Mouse (Mus musculus): ENCODE measurements around the gene Sept9. TPM values are rescaled to one million over a fixed set of nuclear protein-coding genes. Genes with fewer than 3 reads are reported as not detected.
A peak's percentile ranks its signal among the peaks of the same experiment; 100 is the strongest.
"Not testable (repeated sequence)": the region's sequence is repeated elsewhere in the genome, so short reads cannot be mapped to it uniquely, and the experiment has no call there.

Gene Sept9
- polyA plus RNA-seq, 1 experiment from 2014 or later = 179 TPM

GRCm38 (mm10) chr11:117321311-117321971 lies 122.0 kb downstream of the Sept9 start:
- H3K4me3 ChIP-seq = no peak overlapping the region
- H3K4me2 ChIP-seq (replicated peaks) = no peak overlapping the region
- no peak overlapping the region for H3K9ac ChIP-seq
- ATAC-seq (ENCODE audit: low FRiP score, low read depth) = no peak
- H3K4me1 ChIP-seq = peaks cover 100% of the 10 kb centered on the region
- no peak overlapping the region for H3K27ac ChIP-seq
- 45% methylated on average over 9 of the region's 9 CpGs for WGBS
- no peaks in the 10 kb centered on the region for H3K27me3 ChIP-seq
- no peaks in the 10 kb centered on the region for H3K9me3 ChIP-seq
- no peaks in the 10 kb centered on the region for H3K36me3 ChIP-seq

GRCm38 (mm10) chr11:117322311-117322710 lies 122.8 kb downstream of the Sept9 start:
- H3K27ac ChIP-seq = 0 out of 2 replicates have a peak overlapping the region, but pooled peaks have one; percentile 22

GRCm38 (mm10) chr11:117322730-117323579 lies 123.5 kb downstream of the Sept9 start:
- Histone ChIP-seq H3K4me2 (replicated peaks) (no peak overlapping the region), H3K9me3 (no peaks in the 10 kb centered on the region), H3K27me3 (no peaks in the 10 kb centered on the region), H3K4me3 (no peak overlapping the region), H3K9ac (peak overlapping the region; percentile 25; the same call in 1 of the 2 replicates), H3K36me3 (no peaks in the 10 kb centered on the region), H3K4me1 (peaks cover 97% of the 10 kb centered on the region), H3K27ac (no peak overlapping the region; the same call in 1 of the 2 replicates)
- ATAC-seq (ENCODE audit: low FRiP score, low read depth) = no peak
- WGBS = 79% methylated on average over 15 of the region's 15 CpGs

More at GRCm38 (mm10) chr11:117322311-117322710, 122.8 kb downstream of the Sept9 start:
- WGBS = 81% methylated on average over 3 of the region's 3 CpGs
- Histone ChIP-seq H3K4me3 (no peak overlapping the region), H3K4me1 (peaks cover 100% of the 10 kb centered on the region), H3K9ac (no peak overlapping the region), H3K27me3 (no peaks in the 10 kb centered on the region), H3K9me3 (no peaks in the 10 kb centered on the region), H3K4me2 (replicated peaks) (no peak overlapping the region), H3K36me3 (no peaks in the 10 kb centered on the region)
- no peak for ATAC-seq (ENCODE audit: low FRiP score, low read depth)

- ATAC-seq (ENCODE audit: low FRiP score, low read depth) = no peak
- Histone ChIP-seq H3K9me3 (no peaks in the 10 kb centered on the region), H3K27me3 (no peaks in the 10 kb centered on the region), H3K9ac (no peak overlapping the region), H3K4me3 (no peak overlapping the region), H3K27ac (peak overlapping the region; percentile 39; the same call in 1 of the 2 replicates), H3K4me2 (replicated peaks) (no peak overlapping the region), H3K36me3 (no peaks in the 10 kb centered on the region), H3K4me1 (peaks cover 86% of the 10 kb centered on the region)
- WGBS = 52% methylated on average over 12 of the region's 12 CpGs
Measured at GRCm38 (mm10) chr11:117323976-117324574, 124.6 kb downstream of the Sept9 start.

DNA sequence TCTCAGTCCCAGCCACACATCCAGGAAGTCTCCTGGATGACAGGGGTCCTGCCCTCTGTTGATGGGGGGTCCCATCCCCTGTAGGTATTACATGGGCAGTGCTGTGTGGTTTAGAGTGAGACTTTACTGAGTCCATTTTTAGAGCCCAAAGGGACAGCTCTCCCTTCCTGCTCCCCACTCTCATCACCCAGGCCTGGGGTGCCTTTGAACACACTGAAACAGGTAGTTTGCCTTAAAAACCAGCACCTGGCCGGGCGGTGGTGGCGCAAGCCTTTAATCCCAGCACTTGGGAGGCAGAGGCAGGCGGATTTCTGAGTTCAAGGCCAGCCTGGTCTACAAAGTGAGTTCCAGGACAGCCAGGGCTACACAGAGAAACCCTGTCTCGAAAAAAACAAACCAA lies 125.3 kb downstream of the Sept9 start:
- not testable (repeated sequence) for H3K27me3 ChIP-seq; H3K4me2 ChIP-seq (replicated peaks); ATAC-seq (ENCODE audit: low FRiP score, low read depth); H3K36me3 ChIP-seq; H3K4me3 ChIP-seq; H3K9ac ChIP-seq; H3K9me3 ChIP-seq
- H3K27ac ChIP-seq = peak overlapping the region; percentile 4; the same call in 1 of the 2 replicates
- 87% methylated on average over 5 of the region's 5 CpGs for WGBS
- peaks cover 80% of the 10 kb centered on the region for H3K4me1 ChIP-seq

DNA sequence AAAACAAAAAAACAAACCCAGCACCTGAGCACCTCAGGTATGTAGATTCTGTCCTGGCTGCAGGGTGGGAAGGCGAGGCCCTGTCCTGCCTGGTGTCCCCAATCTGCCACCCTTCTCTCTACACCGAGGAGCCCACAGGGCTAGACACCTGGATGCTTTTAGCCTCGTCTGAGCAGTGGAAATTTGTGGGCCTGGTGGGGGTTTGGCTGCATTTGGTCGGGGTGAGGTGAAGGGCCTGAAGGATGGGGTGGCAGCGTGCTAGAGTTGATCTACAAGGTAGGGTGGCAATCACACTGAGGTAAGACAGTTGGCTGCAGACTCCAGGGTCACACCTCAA lies 125.6 kb downstream of the Sept9 start:
- Histone ChIP-seq H3K4me3 (no peak overlapping the region), H3K9ac (peak overlapping the region; percentile 13; the same call in 1 of the 2 replicates), H3K36me3 (no peaks in the 10 kb centered on the region), H3K4me2 (replicated peaks) (no peak overlapping the region), H3K27me3 (no peaks in the 10 kb centered on the region), H3K9me3 (no peaks in the 10 kb centered on the region), H3K4me1 (peaks cover 80% of the 10 kb centered on the region), H3K27ac (no peak overlapping the region; the same call in 1 of the 2 replicates)
- no peak for ATAC-seq (ENCODE audit: low FRiP score, low read depth)
- WGBS = 53% methylated on average over 5 of the region's 5 CpGs

DNA sequence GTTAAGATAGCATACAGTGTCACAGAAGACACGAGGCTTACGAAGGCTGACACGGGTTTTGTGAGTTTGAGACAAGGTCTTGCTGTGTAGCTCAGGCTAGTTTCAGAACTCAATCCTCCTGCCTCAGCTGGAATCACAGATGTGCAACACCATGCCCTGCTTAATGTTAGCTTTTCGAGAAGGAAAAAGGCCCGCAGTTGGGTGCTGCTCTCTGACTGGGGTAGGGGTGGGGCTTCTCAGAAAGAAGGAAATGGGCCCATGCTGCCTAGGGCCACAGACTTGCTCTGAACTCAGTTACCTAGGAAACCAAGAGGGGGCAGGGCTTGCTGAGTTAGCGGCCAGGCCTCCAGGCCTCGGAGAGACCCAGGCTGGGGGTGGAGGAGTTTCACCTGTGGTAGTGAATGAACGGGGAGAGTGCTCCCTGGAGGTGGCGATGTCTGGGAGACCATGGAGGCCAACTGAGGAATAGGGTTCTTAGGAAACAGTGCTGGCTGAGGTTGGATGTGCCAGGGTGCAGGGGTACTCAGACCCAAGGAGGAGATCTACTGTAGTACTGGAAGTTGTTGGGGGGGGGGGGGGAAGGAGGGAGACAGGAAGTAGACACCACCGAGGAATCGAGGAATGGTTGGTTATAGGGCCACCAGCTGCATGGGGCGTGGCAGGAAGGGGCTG lies 126.1 kb downstream of the Sept9 start:
- 29% methylated on average over 12 of the region's 12 CpGs for WGBS

DNA sequence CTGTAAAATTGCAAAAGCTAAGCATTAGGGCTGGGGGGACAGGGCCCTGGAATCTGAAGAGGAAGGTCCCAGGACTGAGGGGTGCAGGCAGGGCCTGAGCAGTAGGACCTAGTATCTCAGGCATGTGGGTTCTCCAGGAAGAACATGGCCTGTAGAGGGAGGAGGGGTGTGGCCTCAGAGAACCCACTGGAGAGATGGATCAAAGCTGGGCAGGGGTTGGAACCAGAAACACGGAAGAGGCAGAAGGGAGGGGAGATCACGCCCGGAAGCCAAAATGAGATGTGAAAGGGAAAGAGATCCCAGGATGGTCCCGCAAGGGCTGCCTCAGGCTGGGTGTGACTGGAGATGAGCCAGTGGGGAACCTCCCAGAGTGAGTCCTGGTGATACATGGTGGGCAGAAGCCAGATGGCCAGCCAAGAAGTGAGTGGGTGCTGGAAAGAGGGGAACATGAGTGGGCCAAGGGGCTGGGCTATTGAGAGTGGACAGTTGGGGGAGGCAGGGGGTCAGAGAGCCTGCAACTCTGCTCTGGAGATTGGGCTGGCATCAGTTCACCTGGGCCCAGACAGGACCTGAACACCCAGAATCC lies 126.8 kb downstream of the Sept9 start:
- Histone ChIP-seq H3K4me1 (peaks cover 80% of the 10 kb centered on the region), H3K36me3 (no peaks in the 10 kb centered on the region), H3K4me3 (no peak overlapping the region), H3K9ac (0 out of 2 replicates have a peak overlapping the region, but pooled peaks have one; percentile 13), H3K9me3 (no peaks in the 10 kb centered on the region), H3K27ac (peak overlapping the region; percentile 7; the same call in 1 of the 2 replicates), H3K27me3 (no peaks in the 10 kb centered on the region), H3K4me2 (replicated peaks) (no peak overlapping the region)
- 60% methylated on average over 4 of the region's 4 CpGs for WGBS
- ATAC-seq (ENCODE audit: low FRiP score, low read depth) = no peak

More for the DNA sequence above, 126.1 kb downstream of the Sept9 start:
- ATAC-seq (ENCODE audit: low FRiP score, low read depth) = no peak
- Histone ChIP-seq H3K36me3 (no peaks in the 10 kb centered on the region), H3K4me1 (peaks cover 80% of the 10 kb centered on the region), H3K4me3 (no peak overlapping the region), H3K4me2 (replicated peaks) (no peak overlapping the region), H3K27ac (no peak overlapping the region), H3K27me3 (no peaks in the 10 kb centered on the region), H3K9ac (peak overlapping the region; percentile 13; the same call in 1 of the 2 replicates), H3K9me3 (no peaks in the 10 kb centered on the region)

GRCm38 (mm10) chr11:117326867-117327600 lies 127.6 kb downstream of the Sept9 start:
- Histone ChIP-seq H3K36me3 (no peaks in the 10 kb centered on the region), H3K4me3 (no peak overlapping the region), H3K9ac (no peak overlapping the region), H3K27me3 (no peaks in the 10 kb centered on the region), H3K9me3 (no peaks in the 10 kb centered on the region), H3K27ac (peak overlapping the region; percentile 16), H3K4me2 (replicated peaks) (no peak overlapping the region), H3K4me1 (peaks cover 80% of the 10 kb centered on the region)
- WGBS = 74% methylated on average over 16 of the region's 16 CpGs
- no peak for ATAC-seq (ENCODE audit: low FRiP score, low read depth)

GRCm38 (mm10) chr11:117327633-117328032 lies 128.2 kb downstream of the Sept9 start:
- H3K27ac ChIP-seq = peak overlapping the region; percentile 16; the same call in 1 of the 2 replicates
- WGBS = 77% methylated on average over 5 of the region's 5 CpGs
- peaks cover 79% of the 10 kb centered on the region for H3K4me1 ChIP-seq
- H3K9me3 ChIP-seq = no peaks in the 10 kb centered on the region
- no peak overlapping the region for H3K4me3 ChIP-seq
- no peak overlapping the region for H3K9ac ChIP-seq
- no peaks in the 10 kb centered on the region for H3K36me3 ChIP-seq
- H3K27me3 ChIP-seq = no peaks in the 10 kb centered on the region
- no peak overlapping the region for H3K4me2 ChIP-seq (replicated peaks)
- ATAC-seq (ENCODE audit: low FRiP score, low read depth) = no peak
